Mouse (Mus musculus) neural tube, embryonic 15.5 days (tissue): ENCODE data around the gene Hs3st5. TPM values are rescaled to one million over a fixed set of nuclear protein-coding genes. Genes with fewer than 3 reads are reported as not detected.

Experiments used
- ATAC-seq: fragments of 200-750 bp; cut with Nextera tagmentation; 2 replicates; pipeline ENCODE4 v1.8.0; 2017; ENCODE audit warnings: mild to moderate bottlenecking, moderate TSS enrichment, moderate library complexity; ENCODE audit not compliant: low FRiP score
- H3K27ac ChIP-seq: fragments of 300-500 bp; sonication (generic); replicated peaks from 2 replicates; pipeline ENCODE4 v1.5.1; 2015; ENCODE audit warnings: mild to moderate bottlenecking, inconsistent platforms
- H3K27me3 ChIP-seq: fragments of 300-500 bp; sonication (generic); replicated peaks from 2 replicates; pipeline ENCODE4 v1.6.1; 2015; ENCODE audit warnings: inconsistent platforms
- H3K36me3 ChIP-seq: fragments of 300-500 bp; sonication (generic); 2 replicates; pipeline ENCODE4 v1.6.1; 2015; ENCODE audit warnings: inconsistent platforms
- H3K4me1 ChIP-seq: fragments of 300-500 bp; sonication (generic); 2 replicates; pipeline ENCODE4 v1.6.1; 2015; ENCODE audit warnings: inconsistent platforms
- H3K4me2 ChIP-seq: fragments of 300-500 bp; sonication (generic); 2 replicates; pipeline ENCODE4 v1.6.1; 2015; ENCODE audit warnings: inconsistent platforms, mild to moderate bottlenecking, moderate library complexity
- H3K4me3 ChIP-seq: fragments of 300-500 bp; sonication (generic); replicated peaks from 2 replicates; pipeline ENCODE4 v1.5.1; 2015; ENCODE audit warnings: mild to moderate bottlenecking, inconsistent platforms
- H3K9ac ChIP-seq: fragments of 300-500 bp; sonication (generic); replicated peaks from 2 replicates; pipeline ENCODE4 v1.6.1; 2015; ENCODE audit warnings: mild to moderate bottlenecking, inconsistent platforms
- H3K9me3 ChIP-seq: fragments of 300-500 bp; sonication (generic); replicated peaks from 2 replicates; pipeline ENCODE4 v1.6.1; 2016; ENCODE audit warnings: inconsistent platforms
- WGBS: fragments of 180-500 bp; shearing (Covaris S2); methylation state at CpG from one replicate; pipeline ENCODE4 v1.1.7; 2015; ENCODE audit warnings: mixed read lengths; 5-methylcytosine and 5-hydroxymethylcytosine counted together
- polyA plus RNA-seq: library from polyadenylated mRNA; unstranded; fragments of >200 nt; fragmentation: Nextera tagmentation; extraction: Ambion mirVana; gene quantifications from 2 replicates; pipeline ENCODE4 v1.2.1, GENCODE M21; 2015

Gene Hs3st5
- polyA plus RNA-seq, 1 experiment from 2014 or later: 43.7 TPM

DNA sequence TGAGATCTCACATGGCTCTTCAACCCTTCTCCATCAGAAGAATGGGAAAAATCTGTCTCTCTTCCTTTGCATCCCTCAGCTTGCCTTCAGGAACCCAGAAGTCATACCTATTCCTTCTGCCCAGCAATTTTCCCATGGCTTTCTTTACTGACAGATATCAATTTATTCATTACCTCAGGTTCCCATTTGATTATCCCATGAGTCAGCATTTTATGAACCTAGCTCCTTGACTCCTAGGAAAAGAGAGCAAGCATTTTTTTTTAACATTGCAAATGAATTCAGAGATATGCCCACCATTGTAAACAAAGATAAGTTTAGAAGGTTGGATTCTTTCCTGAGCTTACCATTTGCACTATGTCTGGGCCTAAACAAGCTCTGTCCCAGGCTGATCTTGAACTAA, 232.8 kb downstream of the Hs3st5 start:
- no peaks in the 10 kb centered on the region for H3K9me3 ChIP-seq
- H3K27ac ChIP-seq: no peak overlapping the region
- no peak overlapping the region for H3K4me3 ChIP-seq
- ATAC-seq: no peak
- no peaks in the 10 kb centered on the region for H3K4me1 ChIP-seq
- no peaks in the 10 kb centered on the region for H3K27me3 ChIP-seq
- H3K36me3 ChIP-seq: no peaks in the 10 kb centered on the region
- H3K4me2 ChIP-seq: no peak overlapping the region
- no peak overlapping the region for H3K9ac ChIP-seq

- Histone ChIP-seq H3K4me1 (peaks cover 3% of the 10 kb centered on the region; the same call in 1 of the 2 replicates), H3K9me3 (no peaks in the 10 kb centered on the region), H3K9ac (no peak overlapping the region), H3K27ac (no peak overlapping the region), H3K36me3 (no peaks in the 10 kb centered on the region), H3K4me2 (no peak overlapping the region), H3K4me3 (no peak overlapping the region), H3K27me3 (no peaks in the 10 kb centered on the region)
- WGBS: 81% methylated on average over 1 of the region's 1 CpGs
- ATAC-seq: no peak
Measured at GRCm38 (mm10) chr10:36750021-36750420, 243.4 kb downstream of the Hs3st5 start.

DNA sequence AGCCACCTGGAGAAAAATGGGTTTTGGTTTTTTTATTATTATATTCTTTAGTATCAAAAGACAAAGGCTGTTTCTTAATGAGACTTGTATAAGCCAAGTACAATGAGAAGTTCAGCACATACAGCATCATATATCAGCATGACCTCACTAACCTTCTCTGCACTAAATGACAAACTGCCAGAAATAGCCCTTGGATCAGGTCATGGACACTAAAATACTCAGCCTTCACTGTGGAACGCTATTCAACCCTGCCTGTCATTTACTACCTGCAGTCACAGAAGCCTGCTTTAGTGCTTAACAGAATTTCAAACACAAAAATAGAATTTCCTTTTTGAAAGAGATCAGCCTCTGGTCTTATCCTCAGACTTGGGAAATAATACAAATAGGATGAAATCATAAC, 247.9 kb downstream of the Hs3st5 start:
- peaks cover 3% of the 10 kb centered on the region; the same call in 1 of the 2 replicates for H3K4me1 ChIP-seq
- H3K36me3 ChIP-seq: no peaks in the 10 kb centered on the region
- ATAC-seq: no peak
- no peak overlapping the region for H3K9ac ChIP-seq
- no peak overlapping the region for H3K27ac ChIP-seq
- H3K4me3 ChIP-seq: no peak overlapping the region
- H3K27me3 ChIP-seq: no peaks in the 10 kb centered on the region
- no peak overlapping the region for H3K4me2 ChIP-seq
- WGBS: 35% methylated on average over 1 of the region's 1 CpGs
- H3K9me3 ChIP-seq: no peaks in the 10 kb centered on the region

DNA sequence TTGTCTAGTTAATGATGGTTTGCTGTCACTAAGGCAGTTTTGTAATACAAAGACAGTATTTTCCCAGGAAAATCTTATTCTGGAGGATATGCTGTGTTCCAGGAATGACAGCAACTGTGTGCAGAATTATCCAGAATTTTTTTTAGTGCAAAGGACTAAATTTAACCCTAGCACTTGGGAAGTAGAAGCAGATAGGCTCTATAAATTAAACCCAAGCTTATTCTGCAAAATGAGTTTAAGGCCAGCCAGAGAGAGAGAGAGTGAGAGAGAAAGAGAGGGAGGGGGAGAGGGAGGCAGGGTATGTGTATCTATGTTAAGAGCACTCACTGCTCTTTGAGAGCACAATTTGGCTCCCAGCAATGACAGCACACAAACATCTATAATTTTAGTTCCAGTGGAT, 267.0 kb downstream of the Hs3st5 start:
- H3K4me3 ChIP-seq: no peak overlapping the region
- H3K9me3 ChIP-seq: no peaks in the 10 kb centered on the region
- no peaks in the 10 kb centered on the region for H3K27me3 ChIP-seq
- no peak for ATAC-seq
- H3K4me1 ChIP-seq: no peaks in the 10 kb centered on the region
- H3K9ac ChIP-seq: no peak overlapping the region
- H3K4me2 ChIP-seq: no peak overlapping the region
- H3K36me3 ChIP-seq: no peaks in the 10 kb centered on the region
- H3K27ac ChIP-seq: no peak overlapping the region

DNA sequence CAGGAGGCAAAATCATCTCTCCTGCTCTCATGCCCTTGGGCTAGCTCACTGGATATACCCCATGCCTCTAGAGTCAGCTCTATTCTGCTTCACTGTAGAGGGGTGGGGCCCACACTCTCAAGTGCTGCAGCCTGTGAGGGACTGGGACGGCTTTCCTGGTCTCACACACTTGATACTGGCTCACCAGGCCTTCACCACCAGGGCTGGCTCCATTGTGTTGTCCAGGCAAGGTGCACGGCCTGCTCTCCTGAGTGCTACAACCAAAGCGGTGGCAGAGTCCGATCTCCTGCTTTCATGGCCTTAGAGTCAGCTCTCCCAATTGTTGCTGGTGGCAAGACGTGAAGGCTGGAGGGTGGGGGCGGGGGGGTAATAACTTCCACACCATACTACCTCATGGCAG, 268.3 kb downstream of the Hs3st5 start:
- 87% methylated on average over 6 of the region's 6 CpGs for WGBS
- Histone ChIP-seq H3K4me3 (no peak overlapping the region), H3K9me3 (no peaks in the 10 kb centered on the region), H3K27ac (no peak overlapping the region), H3K27me3 (no peaks in the 10 kb centered on the region), H3K9ac (no peak overlapping the region), H3K36me3 (no peaks in the 10 kb centered on the region), H3K4me1 (no peaks in the 10 kb centered on the region), H3K4me2 (no peak overlapping the region)
- ATAC-seq: 0 out of 2 replicates have a peak, but pooled peaks have one; percentile 21

DNA sequence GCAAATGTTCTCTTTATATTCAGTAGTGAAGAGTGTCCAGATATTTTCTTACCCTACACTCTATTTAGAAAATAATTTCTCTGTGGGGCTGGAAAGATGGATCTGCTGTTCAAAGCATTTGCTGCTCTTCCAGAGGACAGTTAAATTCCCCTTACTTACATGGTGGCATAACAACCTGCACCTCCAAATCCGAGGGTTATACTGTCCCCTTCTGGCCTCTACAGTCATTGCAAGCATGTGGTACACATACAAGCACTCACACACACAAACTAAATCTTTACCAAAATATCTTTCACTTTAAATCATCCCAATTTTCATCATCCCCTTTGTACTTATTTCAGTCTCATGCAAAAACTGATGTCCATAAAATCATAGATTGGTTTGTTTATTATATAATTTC, 275.0 kb downstream of the Hs3st5 start:
- Histone ChIP-seq H3K4me3 (no peak overlapping the region), H3K4me1 (no peaks in the 10 kb centered on the region), H3K4me2 (no peak overlapping the region), H3K27ac (no peak overlapping the region), H3K27me3 (no peaks in the 10 kb centered on the region), H3K36me3 (no peaks in the 10 kb centered on the region), H3K9ac (no peak overlapping the region), H3K9me3 (no peaks in the 10 kb centered on the region)
- ATAC-seq: no peak
- WGBS: 66% methylated on average over 1 of the region's 1 CpGs

DNA sequence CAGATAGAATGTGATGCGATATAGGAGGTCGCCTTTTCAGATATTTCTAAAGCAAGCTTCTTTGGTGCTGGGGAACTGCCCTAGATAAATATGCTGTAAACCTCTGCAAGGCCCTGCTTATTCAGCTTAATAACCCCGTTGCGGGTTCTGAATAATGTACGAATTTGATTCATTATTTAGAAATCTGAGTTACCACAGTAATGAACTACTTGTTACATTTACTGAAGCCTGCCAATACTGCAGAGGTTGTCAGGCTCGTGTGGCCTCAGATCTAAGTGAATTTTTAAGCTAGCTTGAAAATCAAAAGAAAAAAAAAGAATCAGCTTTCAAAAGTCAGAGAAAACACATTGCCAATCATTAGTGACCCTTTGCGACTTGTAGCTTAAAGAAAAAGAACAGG, 280.4 kb downstream of the Hs3st5 start:
- Histone ChIP-seq H3K36me3 (no peaks in the 10 kb centered on the region), H3K27me3 (no peaks in the 10 kb centered on the region), H3K4me2 (no peak overlapping the region), H3K9ac (no peak overlapping the region), H3K9me3 (no peaks in the 10 kb centered on the region), H3K27ac (no peak overlapping the region), H3K4me1 (no peaks in the 10 kb centered on the region), H3K4me3 (no peak overlapping the region)
- WGBS: 83% methylated on average over 7 of the region's 7 CpGs
- no peak for ATAC-seq

DNA sequence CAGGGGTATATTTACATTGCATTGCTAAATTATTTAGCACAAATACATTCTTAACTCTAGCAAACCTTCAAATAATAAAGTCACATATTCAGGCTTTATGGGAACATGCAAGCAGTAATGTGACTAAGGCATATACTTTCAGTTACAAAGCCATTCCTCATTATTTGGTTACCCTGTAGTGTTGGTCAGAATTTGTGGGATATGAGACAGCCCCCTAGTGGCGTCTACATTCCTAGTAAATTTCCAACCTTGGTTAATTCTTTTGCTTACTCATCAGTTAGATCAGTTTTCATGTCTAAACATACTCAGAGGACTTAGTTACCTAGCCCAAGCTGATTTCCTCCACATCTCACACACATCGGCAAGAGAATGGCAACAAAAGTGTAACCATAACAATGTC, 285.2 kb downstream of the Hs3st5 start:
- peak; percentile 45; the same call in 1 of the 2 replicates for ATAC-seq
- Histone ChIP-seq H3K4me1 (no peaks in the 10 kb centered on the region), H3K27me3 (no peaks in the 10 kb centered on the region), H3K9me3 (no peaks in the 10 kb centered on the region), H3K4me3 (no peak overlapping the region), H3K27ac (no peak overlapping the region), H3K9ac (no peak overlapping the region), H3K36me3 (no peaks in the 10 kb centered on the region), H3K4me2 (no peak overlapping the region)
- 41% methylated on average over 2 of the region's 2 CpGs for WGBS

DNA sequence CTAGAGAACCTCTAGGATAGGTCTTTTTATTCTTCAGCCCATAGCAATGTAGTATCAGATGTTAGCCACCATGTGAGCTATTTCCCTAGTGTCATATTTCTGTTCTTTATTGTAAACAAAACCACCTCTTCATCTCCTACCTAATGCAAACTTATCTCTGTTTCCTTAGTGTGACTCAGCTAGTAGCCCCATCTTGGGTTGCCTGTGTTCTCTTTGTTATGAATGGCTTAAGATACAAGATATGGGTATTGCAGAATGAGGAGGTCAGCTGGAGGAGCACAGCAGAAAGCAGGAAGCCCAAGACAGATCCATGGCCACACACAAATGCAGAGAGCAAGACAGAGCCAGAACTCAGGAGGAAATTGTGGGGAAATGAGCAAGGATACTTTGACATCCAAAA, 288.7 kb downstream of the Hs3st5 start:
- Histone ChIP-seq H3K27me3 (no peaks in the 10 kb centered on the region), H3K9me3 (no peaks in the 10 kb centered on the region), H3K4me2 (no peak overlapping the region), H3K27ac (no peak overlapping the region), H3K36me3 (no peaks in the 10 kb centered on the region), H3K9ac (no peak overlapping the region), H3K4me1 (no peaks in the 10 kb centered on the region), H3K4me3 (no peak overlapping the region)
- ATAC-seq: no peak

- WGBS: 34% methylated on average over 2 of the region's 2 CpGs
Measured at GRCm38 (mm10) chr10:36800925-36801482, 294.4 kb downstream of the Hs3st5 start.

GRCm38 (mm10) chr10:36803705-36804104, 297.1 kb downstream of the Hs3st5 start:
- H3K4me3 ChIP-seq: no peak overlapping the region
- no peaks in the 10 kb centered on the region for H3K36me3 ChIP-seq
- no peak overlapping the region for H3K4me2 ChIP-seq
- whole genome bisulfite sequencing: 19% methylated on average over 2 of the region's 2 CpGs
- H3K4me1 ChIP-seq: peaks cover 3% of the 10 kb centered on the region; the same call in 1 of the 2 replicates
- H3K27me3 ChIP-seq: no peaks in the 10 kb centered on the region
- no peak overlapping the region for H3K9ac ChIP-seq
- H3K27ac ChIP-seq: no peak overlapping the region
- no peaks in the 10 kb centered on the region for H3K9me3 ChIP-seq
- no peak for ATAC-seq

More at GRCm38 (mm10) chr10:36800925-36801482, 294.4 kb downstream of the Hs3st5 start:
- Histone ChIP-seq H3K9ac (no peak overlapping the region), H3K4me3 (no peak overlapping the region), H3K4me1 (peaks cover 3% of the 10 kb centered on the region; the same call in 1 of the 2 replicates), H3K4me2 (no peak overlapping the region), H3K27ac (no peak overlapping the region), H3K9me3 (no peaks in the 10 kb centered on the region), H3K27me3 (no peaks in the 10 kb centered on the region), H3K36me3 (no peaks in the 10 kb centered on the region)
- peak; percentile 16; the same call in 1 of the 2 replicates for ATAC-seq

GRCm38 (mm10) chr10:36805265-36805664, 298.7 kb downstream of the Hs3st5 start:
- Histone ChIP-seq H3K4me1 (peaks cover 3% of the 10 kb centered on the region; the same call in 1 of the 2 replicates), H3K4me3 (no peak overlapping the region), H3K9ac (no peak overlapping the region), H3K4me2 (no peak overlapping the region), H3K9me3 (no peaks in the 10 kb centered on the region), H3K27me3 (no peaks in the 10 kb centered on the region), H3K36me3 (no peaks in the 10 kb centered on the region), H3K27ac (no peak overlapping the region)
- ATAC-seq: no peak
- WGBS: 56% methylated on average over 4 of the region's 4 CpGs

GRCm38 (mm10) chr10:36805788-36806187, 299.2 kb downstream of the Hs3st5 start:
- H3K36me3 ChIP-seq: no peaks in the 10 kb centered on the region
- no peaks in the 10 kb centered on the region for H3K9me3 ChIP-seq
- no peaks in the 10 kb centered on the region for H3K27me3 ChIP-seq
- H3K4me3 ChIP-seq: no peak overlapping the region
- 66% methylated on average over 5 of the region's 5 CpGs for WGBS
- H3K4me1 ChIP-seq: peaks cover 3% of the 10 kb centered on the region; the same call in 1 of the 2 replicates
- no peak overlapping the region for H3K4me2 ChIP-seq
- H3K9ac ChIP-seq: no peak overlapping the region
- ATAC-seq: no peak
- no peak overlapping the region for H3K27ac ChIP-seq
